Mouse (Mus musculus) liver, postnatal 0 days (tissue): ENCODE results near the gene Ebf4.

Source experiments
- CTCF ChIP-seq: sonication (generic); IDR thresholded peaks from 2 replicates; pipeline ENCODE4 v1.5.1; 2016; ENCODE audit warnings: antibody characterized with exemption, low read depth
- EP300 ChIP-seq: IDR thresholded peaks from 2 replicates; pipeline ENCODE4 v1.6.1; 2016; ENCODE audit warnings: antibody characterized with exemption, low read depth, mild to moderate bottlenecking

GRCm38 (mm10) chr2:130367386-130367785 lies 72.4 kb downstream of the Ebf4 start:
- TF ChIP-seq CTCF: no peak
- no peak for TF ChIP-seq EP300
